Mouse (Mus musculus) embryonic facial prominence, embryonic 11.5 days (tissue): ENCODE data around the gene Itga1. TPM values are rescaled to one million over a fixed set of nuclear protein-coding genes. Genes with fewer than 3 reads are reported as not detected.

Experiments used
- ATAC-seq: fragments of 200-750 bp; cut with Nextera tagmentation; replicated peaks from 2 replicates; pipeline ENCODE4 v1.8.0; 2017; ENCODE audit warnings: low read depth; ENCODE audit not compliant: insufficient number of reproducible peaks, low FRiP score, low TSS enrichment
- DNase-seq: peaks from one replicate; pipeline ENCODE4 v3.0.0-alpha.2; 2015; ENCODE audit warnings: low spot score
- H3K27ac ChIP-seq: fragments of 300-500 bp; sonication (generic); replicated peaks from 2 replicates; pipeline ENCODE4 v1.5.1; 2014; ENCODE audit warnings: mild to moderate bottlenecking, low read depth, low read length, control low read depth
- H3K27me3 ChIP-seq: fragments of 300-500 bp; sonication (generic); 2 replicates; pipeline ENCODE4 v1.6.1; 2014; ENCODE audit warnings: mild to moderate bottlenecking, low read length, moderate library complexity, mixed read lengths; ENCODE audit not compliant: control insufficient read depth, insufficient read depth
- H3K36me3 ChIP-seq: fragments of 300-500 bp; sonication (generic); replicated peaks from 2 replicates; pipeline ENCODE4 v1.6.1; 2014; ENCODE audit warnings: low read depth, mild to moderate bottlenecking, low read length, moderate library complexity, mixed read lengths; ENCODE audit not compliant: control insufficient read depth, insufficient read depth
- H3K4me1 ChIP-seq: fragments of 300-500 bp; sonication (generic); 2 replicates; pipeline ENCODE4 v1.6.1; 2014; ENCODE audit warnings: low read length, mixed read lengths; ENCODE audit not compliant: control insufficient read depth, insufficient read depth
- H3K4me2 ChIP-seq: fragments of 300-500 bp; sonication (generic); 2 replicates; pipeline ENCODE4 v1.6.1; 2014; ENCODE audit warnings: low read depth, mild to moderate bottlenecking, control low read depth, low read length, moderate library complexity
- H3K4me3 ChIP-seq: fragments of 300-500 bp; sonication (generic); 2 replicates; pipeline ENCODE4 v1.5.1; 2014; ENCODE audit warnings: low read depth, low read length, control low read depth
- H3K9ac ChIP-seq: fragments of 300-500 bp; sonication (generic); replicated peaks from 2 replicates; pipeline ENCODE4 v1.6.1; 2014; ENCODE audit warnings: mild to moderate bottlenecking, control low read depth, low read length
- H3K9me3 ChIP-seq: fragments of 300-500 bp; sonication (generic); replicated peaks from 2 replicates; pipeline ENCODE4 v1.6.1; 2016; ENCODE audit warnings: mild to moderate bottlenecking, low read length, inconsistent platforms, mixed read lengths; ENCODE audit not compliant: control insufficient read depth
- WGBS: fragments of 180-500 bp; shearing (Covaris S2); extraction: QIAGEN DNeasy Blood & Tissue Kit; methylation state at CpG from one replicate; pipeline ENCODE4 v1.1.7; 2014; 5-methylcytosine and 5-hydroxymethylcytosine counted together
- polyA plus RNA-seq: library from polyadenylated mRNA; unstranded; fragments of >200 nt; fragmentation: Nextera tagmentation; extraction: Ambion mirVana; gene quantifications from 2 replicates; pipeline ENCODE4 v1.2.1, GENCODE M21; 2014

Itga1 gene
- polyA plus RNA-seq, 1 experiment from 2014 or later, result 2.6 TPM

DNA sequence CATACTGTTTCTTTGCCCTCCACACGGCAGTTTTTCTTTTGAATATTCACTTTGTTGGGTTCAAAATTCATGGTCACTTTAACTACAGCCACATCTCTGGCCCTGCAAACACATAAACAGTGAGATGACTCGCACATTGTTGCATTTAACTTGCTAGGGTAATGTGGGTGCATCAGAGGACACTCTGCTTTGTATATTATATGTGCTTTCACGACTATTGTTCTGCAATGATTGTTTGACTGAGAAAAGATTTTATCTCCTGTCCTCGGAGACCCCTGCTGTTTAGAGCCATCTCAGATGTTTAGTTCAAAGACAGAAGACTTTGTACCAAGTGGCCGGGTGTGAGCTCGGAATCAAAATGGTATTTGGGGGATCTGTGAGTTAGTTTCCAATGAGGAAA lies 114.1 kb downstream of the Itga1 start:
- no peak for ATAC-seq
- Histone ChIP-seq H3K27ac (no peak overlapping the region), H3K4me1 (no peaks in the 10 kb centered on the region), H3K9me3 (no peaks in the 10 kb centered on the region), H3K4me2 (no peak overlapping the region), H3K9ac (no peak overlapping the region), H3K4me3 (no peak overlapping the region), H3K36me3 (no peaks in the 10 kb centered on the region), H3K27me3 (no peaks in the 10 kb centered on the region)
- no peak for DNase-seq
- 74% methylated on average over 6 of the region's 6 CpGs for WGBS

DNA sequence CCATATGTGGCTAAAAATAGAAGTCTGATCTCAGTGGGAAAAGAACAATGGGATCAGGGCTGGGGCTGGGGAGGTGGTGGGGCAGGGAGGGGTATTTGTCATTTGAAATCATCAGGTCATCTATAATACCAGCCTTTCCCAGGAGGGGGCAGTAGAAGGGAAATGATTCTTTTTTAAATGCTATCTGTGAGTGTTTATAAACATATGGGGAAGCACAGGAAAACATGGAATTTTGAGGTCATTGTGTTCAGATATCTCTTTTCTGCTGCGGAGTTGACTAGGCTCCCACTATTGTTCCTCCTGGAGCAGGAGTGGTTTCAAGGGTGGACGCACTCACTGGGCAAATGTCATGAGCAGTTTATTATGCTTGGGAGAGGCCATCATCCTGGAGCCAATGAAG lies 114.6 kb downstream of the Itga1 start:
- H3K27me3 ChIP-seq, result no peaks in the 10 kb centered on the region
- H3K9me3 ChIP-seq, result no peaks in the 10 kb centered on the region
- H3K27ac ChIP-seq, result no peak overlapping the region
- no peak overlapping the region for H3K4me3 ChIP-seq
- H3K9ac ChIP-seq, result no peak overlapping the region
- H3K4me2 ChIP-seq, result no peak overlapping the region
- H3K4me1 ChIP-seq, result no peaks in the 10 kb centered on the region
- no peak for DNase-seq
- ATAC-seq, result no peak
- 78% methylated on average over 2 of the region's 2 CpGs for WGBS
- H3K36me3 ChIP-seq, result no peaks in the 10 kb centered on the region

DNA sequence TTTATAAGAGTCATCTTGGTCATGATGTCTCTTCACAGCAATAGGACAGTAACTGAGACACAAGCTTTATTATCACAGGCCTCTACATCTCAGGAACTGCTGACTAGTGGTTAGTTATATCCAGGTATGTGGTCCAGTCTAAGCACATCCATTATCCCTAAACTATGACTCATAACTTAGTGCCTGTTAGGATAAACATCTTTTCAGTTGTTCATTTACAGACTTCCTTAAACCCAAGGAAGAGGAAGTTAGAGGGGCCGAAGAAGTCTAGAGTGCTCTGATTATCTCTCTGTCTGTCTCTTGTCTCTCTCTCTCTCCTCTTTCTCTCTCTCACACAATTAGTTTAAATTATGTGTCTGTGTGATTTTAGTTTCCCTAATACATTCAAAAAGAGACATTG lies 117.1 kb downstream of the Itga1 start:
- no peaks in the 10 kb centered on the region for H3K27me3 ChIP-seq
- H3K4me2 ChIP-seq, result no peak overlapping the region
- DNase-seq (no peak), ATAC-seq (no peak)
- WGBS, result 88% methylated on average over 1 of the region's 1 CpGs
- no peaks in the 10 kb centered on the region for H3K4me1 ChIP-seq
- H3K9me3 ChIP-seq, result no peaks in the 10 kb centered on the region
- no peak overlapping the region for H3K4me3 ChIP-seq
- no peak overlapping the region for H3K27ac ChIP-seq
- H3K9ac ChIP-seq, result no peak overlapping the region
- H3K36me3 ChIP-seq, result no peaks in the 10 kb centered on the region

DNA sequence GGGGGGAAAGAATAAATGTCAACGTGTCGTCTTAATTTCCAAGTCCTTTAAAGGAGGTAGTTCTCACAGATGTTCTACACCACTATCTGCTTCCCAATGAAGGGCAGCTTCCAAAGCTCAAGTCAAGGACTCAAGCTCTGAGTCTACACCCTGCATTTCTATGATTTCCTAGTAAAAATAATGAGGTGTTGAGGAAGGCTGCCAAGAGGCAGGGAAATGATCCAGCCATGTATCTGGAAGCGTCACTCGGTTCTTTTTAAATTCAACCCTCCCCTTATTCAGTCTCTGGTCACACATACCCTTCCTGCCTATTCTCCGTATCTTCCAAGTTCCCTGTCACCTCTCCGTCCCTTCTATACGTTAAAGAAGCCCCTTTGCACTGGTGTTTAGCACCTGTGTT lies 118.6 kb downstream of the Itga1 start:
- no peak for ATAC-seq
- no peak overlapping the region for H3K4me3 ChIP-seq
- no peak overlapping the region for H3K4me2 ChIP-seq
- WGBS, result 82% methylated on average over 7 of the region's 7 CpGs
- DNase-seq, result no peak
- H3K27me3 ChIP-seq, result no peaks in the 10 kb centered on the region
- H3K9ac ChIP-seq, result no peak overlapping the region
- no peak overlapping the region for H3K27ac ChIP-seq
- H3K36me3 ChIP-seq, result no peaks in the 10 kb centered on the region
- H3K9me3 ChIP-seq, result no peaks in the 10 kb centered on the region
- no peaks in the 10 kb centered on the region for H3K4me1 ChIP-seq

DNA sequence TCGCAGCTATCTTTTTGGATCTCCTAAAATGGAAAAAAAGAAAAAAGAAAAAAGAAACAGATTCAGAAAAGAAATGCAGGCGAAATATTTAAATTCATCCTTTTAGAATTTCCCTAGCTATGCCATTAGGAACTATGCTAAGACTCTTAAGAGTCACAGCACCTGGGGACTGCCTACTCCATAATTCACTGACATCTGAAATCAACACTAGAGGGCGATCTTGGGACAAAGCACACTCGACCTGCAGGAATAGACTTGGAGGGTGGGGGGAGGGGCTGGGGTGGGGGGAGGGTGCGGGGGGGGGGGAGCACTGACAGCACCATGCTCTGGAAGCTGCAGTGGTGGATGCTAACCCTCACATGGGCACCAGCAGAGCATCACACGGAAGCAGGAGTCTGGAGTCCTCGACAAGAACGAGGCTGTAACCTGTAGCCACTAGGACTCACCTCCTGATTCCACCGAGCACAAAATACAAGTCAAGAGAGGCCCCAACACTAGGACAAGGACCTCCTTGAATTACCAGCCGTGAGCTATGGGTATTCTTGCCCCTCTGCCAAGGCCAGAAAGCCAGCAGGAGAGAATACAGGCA lies 120.8 kb downstream of the Itga1 start:
- Histone ChIP-seq H3K27ac (no peak overlapping the region), H3K9me3 (no peaks in the 10 kb centered on the region), H3K36me3 (no peaks in the 10 kb centered on the region), H3K27me3 (no peaks in the 10 kb centered on the region), H3K9ac (no peak overlapping the region), H3K4me3 (no peak overlapping the region), H3K4me1 (no peaks in the 10 kb centered on the region), H3K4me2 (no peak overlapping the region)
- ATAC-seq (no peak), DNase-seq (peak; percentile 46)
- 44% methylated on average over 10 of the region's 10 CpGs for WGBS

DNA sequence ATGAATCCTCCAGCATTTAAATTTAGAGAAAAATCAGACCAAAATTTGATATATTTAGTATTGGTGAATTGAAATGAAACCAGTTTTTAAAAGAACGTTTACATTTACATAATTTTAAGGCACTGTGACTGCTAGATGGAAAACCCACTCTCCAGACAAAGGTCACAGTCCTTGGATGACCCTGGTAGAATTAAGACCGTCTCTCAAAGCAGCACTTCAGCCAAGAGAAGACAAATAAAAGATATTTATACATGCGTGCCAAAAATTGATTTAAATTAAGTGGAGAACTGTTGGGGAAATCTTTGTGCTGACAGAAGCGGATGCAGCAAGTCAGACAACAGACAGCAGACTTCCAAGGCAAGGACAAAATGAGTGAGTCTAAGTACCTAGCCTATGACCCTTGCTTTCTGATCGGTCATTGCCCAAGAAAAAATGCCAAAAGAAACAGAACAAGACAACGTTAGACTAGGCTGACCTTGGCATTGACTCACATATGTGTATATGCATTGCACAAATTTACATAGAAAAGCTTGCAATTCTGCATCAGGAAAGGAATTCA lies 127.2 kb downstream of the Itga1 start:
- H3K9ac ChIP-seq, result no peak overlapping the region

DNA sequence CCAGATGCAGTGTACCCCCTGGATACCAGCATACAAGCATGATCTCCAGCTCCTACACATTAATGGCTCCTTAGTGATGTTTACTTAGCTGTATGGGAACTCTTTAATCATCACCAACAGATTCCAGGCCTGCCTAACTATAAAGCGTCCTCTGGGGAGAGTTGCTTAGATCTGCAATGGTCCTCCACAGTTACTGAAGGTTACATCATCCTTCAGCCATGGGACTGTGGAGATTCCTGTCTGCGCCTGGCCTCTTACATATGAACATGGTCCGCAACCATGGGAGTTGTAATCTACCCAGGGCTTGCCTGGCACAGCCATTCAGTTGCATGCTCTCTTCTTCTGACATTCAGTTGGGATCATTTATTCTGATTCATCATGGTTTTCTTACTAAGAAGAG lies 129.9 kb downstream of the Itga1 start:
- DNase-seq (no peak), ATAC-seq (no peak)
- Histone ChIP-seq H3K9me3 (no peaks in the 10 kb centered on the region), H3K4me3 (no peak overlapping the region), H3K4me1 (no peaks in the 10 kb centered on the region), H3K4me2 (no peak overlapping the region), H3K27ac (no peak overlapping the region), H3K9ac (no peak overlapping the region), H3K27me3 (no peaks in the 10 kb centered on the region), H3K36me3 (no peaks in the 10 kb centered on the region)
- WGBS, result 91% methylated on average over 3 of the region's 3 CpGs

More for the DNA sequence above, 127.2 kb downstream of the Itga1 start:
- Histone ChIP-seq H3K27me3 (no peaks in the 10 kb centered on the region), H3K27ac (no peak overlapping the region), H3K36me3 (no peaks in the 10 kb centered on the region), H3K4me1 (no peaks in the 10 kb centered on the region), H3K4me2 (no peak overlapping the region), H3K9me3 (no peaks in the 10 kb centered on the region), H3K4me3 (no peak overlapping the region)
- ATAC-seq (no peak), DNase-seq (no peak)
- 77% methylated on average over 6 of the region's 6 CpGs for WGBS

DNA sequence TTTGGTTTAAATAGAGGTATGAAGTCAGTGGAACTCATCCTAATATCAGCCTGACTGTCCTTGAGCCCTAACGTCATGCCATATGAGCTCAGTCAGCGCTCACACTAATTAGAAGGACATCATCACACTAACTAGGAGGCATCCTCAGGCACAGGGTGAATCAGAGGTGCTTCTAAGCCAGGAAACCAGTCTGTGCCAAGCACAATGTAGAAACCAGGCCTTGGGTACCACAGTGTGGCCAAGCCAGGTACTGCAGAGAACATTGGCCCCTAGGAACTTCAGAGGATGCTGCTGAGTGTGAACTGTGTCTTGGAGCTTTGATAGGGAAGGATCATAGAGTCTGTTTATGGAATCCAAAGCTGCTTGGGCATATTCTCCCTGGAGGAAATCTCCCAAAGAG lies 137.5 kb downstream of the Itga1 start:
- no peak overlapping the region for H3K4me3 ChIP-seq
- H3K4me1 ChIP-seq, result no peaks in the 10 kb centered on the region
- DNase-seq (peak; percentile 80), ATAC-seq (peak; percentile 80; the same call in 1 of the 2 replicates)
- H3K9me3 ChIP-seq, result no peaks in the 10 kb centered on the region
- H3K36me3 ChIP-seq, result no peaks in the 10 kb centered on the region
- no peaks in the 10 kb centered on the region for H3K27me3 ChIP-seq
- H3K27ac ChIP-seq, result no peak overlapping the region
- WGBS, result 29% methylated on average over 2 of the region's 2 CpGs
- no peak overlapping the region for H3K9ac ChIP-seq
- no peak overlapping the region for H3K4me2 ChIP-seq
